In genomic region chr11:101680634-101681325, GRCm38 (mm10) we compare ENCODE assay signal across 12 mouse cellular contexts. TPM values are rescaled to one million over a fixed set of nuclear protein-coding genes. Genes with fewer than 3 reads are reported as not detected.
DNase-seq lines count a peak whose midpoint lies in the region; TF ChIP-seq lines count a peak whose summit lies in the region.
"Had no signal": no experiment of that assay in that cellular context is flagged by ENCODE, and none has a peak within 500 bp of the region (broad histone marks: within the 10 kb centered on the region; RNA-seq: fewer than 3 reads in every experiment).

No protein-coding gene starts in this region.

- H3K27ac ChIP-seq in cerebellum, adult 2 months (ENCODE audit: insufficient read depth, low read length) = no peak overlapping the region
- H3K27ac ChIP-seq in kidney, adult 2 months (ENCODE audit: insufficient read depth, low read depth, low read length) = peak overlapping the region; percentile 59
- peak overlapping the region; percentile 66 for H3K27ac ChIP-seq in embryonic facial prominence, embryonic 10.5 days (replicated peaks)
- H3K27ac ChIP-seq: liver, embryonic 13.5 days; macrophage; neural tube, embryonic 12.5 days had no signal

- H3K27me3 ChIP-seq in cerebellum, adult 2 months (ENCODE audit: control insufficient read depth, insufficient read depth, low read length) = no peaks in the 10 kb centered on the region
- no peaks in the 10 kb centered on the region for H3K27me3 ChIP-seq in kidney, adult 2 months (replicated peaks; ENCODE audit: control insufficient read depth, insufficient read depth, low read length)
- H3K27me3 ChIP-seq in embryonic facial prominence, embryonic 10.5 days (replicated peaks; ENCODE audit: low read depth, poor library complexity, severe bottlenecking) = no peaks in the 10 kb centered on the region
- H3K27me3 ChIP-seq: liver, embryonic 13.5 days; neural tube, embryonic 12.5 days had no signal

- no peaks in the 10 kb centered on the region for H3K4me1 ChIP-seq in cerebellum, adult 2 months (ENCODE audit: control insufficient read depth, insufficient read depth, low read length)
- H3K4me1 ChIP-seq in kidney, adult 2 months (ENCODE audit: control insufficient read depth, insufficient read depth, low read length) = peaks cover 4% of the 10 kb centered on the region
- peaks cover 28% of the 10 kb centered on the region for H3K4me1 ChIP-seq in embryonic facial prominence, embryonic 10.5 days
- H3K4me1 ChIP-seq: liver, embryonic 13.5 days had no signal

- 33% methylated on average over 3 of the region's 3 CpGs for WGBS in cerebellum, adult 2 months
- WGBS in kidney, adult 2 months = 65% methylated on average over 3 of the region's 3 CpGs
- WGBS in embryonic facial prominence, embryonic 10.5 days = 34% methylated on average over 3 of the region's 3 CpGs

- H3K4me3 ChIP-seq in cerebellum, adult 2 months (replicated peaks; ENCODE audit: insufficient read depth, low read depth, low read length) = no peak overlapping the region
- H3K4me3 ChIP-seq in kidney, adult 2 months (ENCODE audit: insufficient read depth, low read depth, low read length) = no peak overlapping the region
- H3K4me3 ChIP-seq in embryonic facial prominence, embryonic 10.5 days = no peak overlapping the region
- H3K4me3 ChIP-seq: liver, embryonic 13.5 days; neural tube, embryonic 12.5 days had no signal

- H3K36me3 ChIP-seq in kidney, adult 2 months (ENCODE audit: control insufficient read depth, insufficient read depth, low read length) = no peaks in the 10 kb centered on the region
- no peaks in the 10 kb centered on the region for H3K36me3 ChIP-seq in embryonic facial prominence, embryonic 10.5 days (replicated peaks)
- H3K36me3 ChIP-seq: G1E; liver, embryonic 13.5 days; neural tube, embryonic 12.5 days had no signal

- TF ChIP-seq POLR2A in cerebellum, adult 2 months (IDR thresholded peaks at IDR 0.05; ENCODE audit: borderline replicate concordance, insufficient read depth, low read length) = no peak
- TF ChIP-seq POLR2A in kidney, adult 2 months (IDR thresholded peaks at IDR 0.05; ENCODE audit: low read depth, low read length) = no peak

- peak; percentile 50 to 57 for DNase-seq in cerebellum, postnatal 10 days
- DNase-seq in cerebellum, adult 2 months = no peak
- DNase-seq in kidney, adult 2 months = no peak
- DNase-seq in kidney, postnatal 36 days = no peak
- DNase-seq in embryonic facial prominence, embryonic 10.5 days (ENCODE audit: low spot score) = peak; percentile 16
- peak; percentile 42 for DNase-seq in heart, postnatal 4 days
- no peak for DNase-seq in right cerebral cortex, postnatal 25 days
- no peak for DNase-seq in frontal cortex, postnatal 36 days (ENCODE audit: low spot score in 2 of 2)
- DNase-seq: liver, embryonic 13.5 days had no signal

- H3K9me3 ChIP-seq in embryonic facial prominence, embryonic 10.5 days = no peaks in the 10 kb centered on the region
- H3K9me3 ChIP-seq: G1E; liver, embryonic 13.5 days; neural tube, embryonic 12.5 days had no signal

- no peak for TF ChIP-seq CTCF in cerebellum, adult 2 months (IDR thresholded peaks at IDR 0.05; ENCODE audit: borderline replicate concordance, insufficient read depth, low read depth, low read length)
- TF ChIP-seq CTCF in kidney, adult 2 months (conservative IDR thresholded peaks at IDR 0.05; ENCODE audit: insufficient read depth, insufficient read length, low read depth, low read length) = no peak

RNA-seq across cellular contexts. Expression of gene Arl4d, which starts 15.4 kb away (rescaled TPM):
- 14.5 and 16.6 TPM in 2 replicates for polyA plus RNA-seq in cerebellum, adult 2 months (2012; rRNA removed)
- 23.1 and 27.2 TPM in 2 replicates for polyA plus RNA-seq in kidney, adult 2 months (2012; rRNA removed)
- polyA plus RNA-seq in embryonic facial prominence, embryonic 10.5 days (2016; fragmentation: Nextera tagmentation; extraction: Ambion mirVana) = 3.3 and 5.1 TPM in 2 replicates
- 10 to 100 TPM; 17.9 to 20.5 TPM for total RNA-seq in heart, postnatal 4 days (2021)

RNA-seq across cellular contexts. Expression of gene Dhx8, which starts 51.9 kb away (rescaled TPM):
- 27.4 and 28.9 TPM in 2 replicates for polyA plus RNA-seq in cerebellum, adult 2 months (2012; rRNA removed)
- 9.8 and 10.6 TPM in 2 replicates for polyA plus RNA-seq in kidney, adult 2 months (2012; rRNA removed)
- polyA plus RNA-seq in embryonic facial prominence, embryonic 10.5 days (2016; fragmentation: Nextera tagmentation; extraction: Ambion mirVana) = 50.5 and 52.3 TPM in 2 replicates
- 10 to 100 TPM; 21.6 to 21.7 TPM for total RNA-seq in heart, postnatal 4 days (2021)

RNA-seq across cellular contexts. Expression of gene Rdm1, which starts 53.8 kb away (rescaled TPM):
- 13.7 and 13.9 TPM in 2 replicates for polyA plus RNA-seq in cerebellum, adult 2 months (2012; rRNA removed)
- 41.0 and 45.7 TPM in 2 replicates for polyA plus RNA-seq in kidney, adult 2 months (2012; rRNA removed)
- polyA plus RNA-seq in embryonic facial prominence, embryonic 10.5 days (2016; fragmentation: Nextera tagmentation; extraction: Ambion mirVana) = 28.2 and 29.4 TPM in 2 replicates
- total RNA-seq in heart, postnatal 4 days (2021) = 10 to 100 TPM; 29.2 to 35.0 TPM

Comparison
In these comparisons a context has a peak if more than half of its experiments do, and no peak if none do; other contexts are left out.
1. DNase-seq: peak in cerebellum, postnatal 10 days (2 of 2), embryonic facial prominence, embryonic 10.5 days (single experiment) and heart, postnatal 4 days (single experiment); none in cerebellum, adult 2 months (0 of 2), kidney, adult 2 months (single experiment), kidney, postnatal 36 days (0 of 2), right cerebral cortex, postnatal 25 days (single experiment) and frontal cortex, postnatal 36 days (0 of 2).